15 mouse cellular contexts compared by ENCODE assay signal in genomic region chrX:73430036-73430435, GRCm38 (mm10). TPM values are rescaled to one million over a fixed set of nuclear protein-coding genes. Genes with fewer than 3 reads are reported as not detected.
DNase-seq lines count a peak whose midpoint lies in the region; ATAC-seq and TF ChIP-seq lines count a peak whose summit lies in the region.
"Had no signal": no experiment of that assay in that cellular context is flagged by ENCODE, and none has a peak within 500 bp of the region (broad histone marks: within the 10 kb centered on the region; RNA-seq: fewer than 3 reads in every experiment).

No protein-coding gene starts in this region.

- DNase-seq in cerebellum, adult 9-10 months: peak; percentile 11
- no peak for DNase-seq in cerebellum, adult 18-20 months
- peak; percentile 38 for DNase-seq in kidney, adult 9 months
- DNase-seq in kidney, postnatal 10 days: no peak
- DNase-seq in thymus, postnatal 14 days: peak; percentile 5
- DNase-seq in thymus, postnatal 36 days: no peak
- DNase-seq in stomach, postnatal 0 days (ENCODE audit: low spot score): no peak
- DNase-seq in adrenal gland, adult 18-20 months (ENCODE audit: low spot score in 2 of 2): no peak
- DNase-seq: heart, postnatal 4 days; kidney, postnatal 4 days had no signal

- no peaks in the 10 kb centered on the region for H3K36me3 ChIP-seq in stomach, postnatal 0 days (ENCODE audit: control insufficient read depth, insufficient read depth, low read length)
- H3K36me3 ChIP-seq: embryonic facial prominence, embryonic 15.5 days; limb, embryonic 12.5 days had no signal

- TF ChIP-seq CTCF in stomach, postnatal 0 days (IDR thresholded peaks at IDR 0.05; ENCODE audit: low read depth): peak; percentile 60

- 77% methylated on average over 2 of the region's 2 CpGs for WGBS in stomach, postnatal 0 days

- ATAC-seq in stomach, postnatal 0 days (ENCODE audit: low FRiP score, low TSS enrichment): no peak

- H3K27ac ChIP-seq in stomach, postnatal 0 days (replicated peaks): no peak overlapping the region
- H3K27ac ChIP-seq: embryonic facial prominence, embryonic 15.5 days; limb, embryonic 12.5 days had no signal

- no peak for TF ChIP-seq EP300 in stomach, postnatal 0 days (optimal IDR thresholded peaks at IDR 0.05)

- H3K9ac ChIP-seq in stomach, postnatal 0 days (ENCODE audit: low read length): no peak overlapping the region
- H3K9ac ChIP-seq: embryonic facial prominence, embryonic 15.5 days; limb, embryonic 12.5 days had no signal

- no peaks in the 10 kb centered on the region for H3K9me3 ChIP-seq in stomach, postnatal 0 days (ENCODE audit: control insufficient read depth, low read length)
- H3K9me3 ChIP-seq: embryonic facial prominence, embryonic 15.5 days; limb, embryonic 12.5 days; megakaryocyte, embryonic 14.5 days had no signal

- H3K4me1 ChIP-seq in stomach, postnatal 0 days (replicated peaks; ENCODE audit: control insufficient read depth, insufficient read depth): no peaks in the 10 kb centered on the region
- H3K4me1 ChIP-seq: embryonic facial prominence, embryonic 15.5 days; limb, embryonic 12.5 days; megakaryocyte, embryonic 14.5 days had no signal

- H3K4me3 ChIP-seq in stomach, postnatal 0 days (ENCODE audit: low read depth, low read length): no peak overlapping the region
- H3K4me3 ChIP-seq: embryonic facial prominence, embryonic 15.5 days; limb, embryonic 12.5 days; megakaryocyte, embryonic 14.5 days had no signal

- H3K4me2 ChIP-seq in stomach, postnatal 0 days (replicated peaks; ENCODE audit: low read depth): no peak overlapping the region
- H3K4me2 ChIP-seq: embryonic facial prominence, embryonic 15.5 days; limb, embryonic 12.5 days had no signal

- H3K27me3 ChIP-seq in stomach, postnatal 0 days (ENCODE audit: control insufficient read depth, insufficient read depth, low read length): no peaks in the 10 kb centered on the region
- H3K27me3 ChIP-seq: embryonic facial prominence, embryonic 15.5 days had no signal

RNA-seq across cellular contexts. Expression of gene Trex2, which starts 5.1 kb away (rescaled TPM):
- polyA plus RNA-seq in stomach, postnatal 0 days (2015; fragmentation: Nextera tagmentation; extraction: Ambion mirVana): 98.8 and 103 TPM in 2 replicates
- total RNA-seq in adrenal gland, adult 18-20 months (2021): not detected
- total RNA-seq: heart, postnatal 4 days; neutrophil, adult 5-6 weeks had no signal
- polyA plus RNA-seq: C2C12; limb, embryonic 12.5 days had no signal

RNA-seq across cellular contexts. Expression of gene Zfp92, which starts 19.1 kb away (rescaled TPM):
- 0.10 TPM in 2 replicates for polyA plus RNA-seq in stomach, postnatal 0 days (2015; fragmentation: Nextera tagmentation; extraction: Ambion mirVana)
- under 1 TPM; 0.46 to 0.51 TPM for total RNA-seq in adrenal gland, adult 18-20 months (2021)
- total RNA-seq: heart, postnatal 4 days; neutrophil, adult 5-6 weeks had no signal

RNA-seq across cellular contexts. Expression of gene Haus7, which starts 28.8 kb away (rescaled TPM):
- polyA plus RNA-seq in stomach, postnatal 0 days (2015; fragmentation: Nextera tagmentation; extraction: Ambion mirVana): 35.7 and 36.6 TPM in 2 replicates
- total RNA-seq in adrenal gland, adult 18-20 months (2021): 10 to 100 TPM; 20.7 to 27.4 TPM

RNA-seq across cellular contexts. Expression of gene Gm18336, which starts 31.5 kb away (rescaled TPM):
- polyA plus RNA-seq in stomach, postnatal 0 days (2015; fragmentation: Nextera tagmentation; extraction: Ambion mirVana): 0.08 TPM in 1 of 2 replicates, not detected in the other
- not detected for total RNA-seq in adrenal gland, adult 18-20 months (2021)
- total RNA-seq: heart, postnatal 4 days; neutrophil, adult 5-6 weeks had no signal
- polyA plus RNA-seq: C2C12; limb, embryonic 12.5 days had no signal

RNA-seq across cellular contexts. Expression of gene Bgn, which starts 53.4 kb away (rescaled TPM):
- polyA plus RNA-seq in stomach, postnatal 0 days (2015; fragmentation: Nextera tagmentation; extraction: Ambion mirVana): 88.0 and 89.2 TPM in 2 replicates
- total RNA-seq in adrenal gland, adult 18-20 months (2021): 100 to 1,000 TPM; 221 to 292 TPM
- total RNA-seq: neutrophil, adult 5-6 weeks had no signal

Comparison
In these comparisons a context has a peak if more than half of its experiments do, and no peak if none do; other contexts are left out.
1. DNase-seq: peak in cerebellum, adult 9-10 months (single experiment), kidney, adult 9 months (single experiment) and thymus, postnatal 14 days (single experiment); none in cerebellum, adult 18-20 months (0 of 2), kidney, postnatal 10 days (single experiment), thymus, postnatal 36 days (0 of 2), stomach, postnatal 0 days (single experiment) and adrenal gland, adult 18-20 months (0 of 2).